Mouse (Mus musculus) liver, postnatal 0 days (tissue): ENCODE data around the gene Gdpd5.

Experiments used
- CTCF ChIP-seq: sonication (generic); IDR thresholded peaks from 2 replicates; pipeline ENCODE4 v1.5.1; 2016; ENCODE audit warnings: antibody characterized with exemption, low read depth
- EP300 ChIP-seq: IDR thresholded peaks from 2 replicates; pipeline ENCODE4 v1.6.1; 2016; ENCODE audit warnings: antibody characterized with exemption, low read depth, mild to moderate bottlenecking

DNA sequence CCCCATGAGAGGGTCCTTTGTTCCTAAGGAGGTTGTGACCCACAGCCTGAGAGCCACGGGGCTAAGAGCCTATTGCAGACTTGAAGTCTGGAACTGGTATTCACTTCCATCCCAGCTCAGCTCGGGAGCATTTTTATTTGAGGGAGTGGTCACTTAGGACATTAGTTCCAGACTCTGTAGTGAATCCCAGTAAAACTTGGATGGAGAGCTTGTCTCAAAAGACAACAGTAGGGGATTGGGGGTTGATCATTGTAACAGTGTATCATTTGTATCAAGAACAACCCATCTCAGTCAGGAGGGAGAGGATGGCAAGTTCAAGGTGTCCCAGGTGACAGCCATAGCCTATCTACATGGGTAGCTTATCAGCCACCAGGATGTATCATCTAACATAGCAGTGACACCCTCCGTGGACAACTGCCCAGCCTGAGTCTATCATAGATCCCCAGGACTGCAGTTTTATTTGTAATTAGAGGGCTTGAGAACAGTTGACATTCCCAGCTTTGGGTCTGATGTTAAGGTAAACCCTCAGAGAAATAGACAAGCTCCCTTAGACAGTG is 95.4 kb downstream of the Gdpd5 start:
- TF ChIP-seq CTCF, result no peak
- TF ChIP-seq EP300, result no peak
